Mouse (Mus musculus) R1 (cell line): Measurements from ENCODE around the gene Smtn.

ENCODE experiments used
- DNase-seq: peaks from one replicate; pipeline ENCODE4 v3.0.0-alpha.2; 2018; ENCODE audit warnings: low read depth, low spot score

Gene Smtn

GRCm38 (mm10) chr11:3509181-3510085 is 31.0 kb downstream of the Smtn start:
- DNase-seq = no peak

GRCm38 (mm10) chr11:3508226-3508625 is 32.2 kb downstream of the Smtn start:
- no peak for DNase-seq

GRCm38 (mm10) chr11:3503755-3504693 is 36.4 kb downstream of the Smtn start:
- DNase-seq = no peak

DNA sequence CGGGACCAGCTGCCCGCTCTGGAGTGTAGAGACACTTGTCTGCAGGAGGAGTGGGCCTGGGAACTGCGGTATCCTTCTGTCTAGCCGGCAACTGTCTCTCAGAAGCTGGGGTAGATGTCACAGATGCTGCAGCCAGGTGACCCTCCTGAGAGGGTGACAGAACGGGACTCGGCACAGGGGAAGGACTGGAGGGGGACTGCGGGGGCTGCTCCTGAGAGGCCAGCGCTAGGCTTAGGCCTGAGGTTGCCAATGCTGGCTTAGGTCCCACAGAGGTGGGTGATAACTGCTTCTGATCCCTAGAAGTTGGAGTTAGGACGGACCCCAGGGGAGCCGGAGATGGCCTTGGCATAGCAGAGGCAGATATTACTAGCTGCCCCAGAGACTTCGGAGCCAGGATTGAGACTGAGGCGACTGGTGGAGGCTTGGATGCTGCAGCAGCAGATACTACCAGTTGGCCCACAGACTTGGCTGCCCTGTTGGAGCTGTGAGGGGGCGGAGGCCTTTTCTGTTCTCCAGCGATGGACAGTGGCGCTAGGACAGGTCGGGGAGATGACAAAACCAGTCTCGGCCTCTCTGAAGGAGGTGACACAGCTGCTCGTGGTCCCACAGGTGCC is 37.8 kb downstream of the Smtn start:
- DNase-seq = no peak

DNA sequence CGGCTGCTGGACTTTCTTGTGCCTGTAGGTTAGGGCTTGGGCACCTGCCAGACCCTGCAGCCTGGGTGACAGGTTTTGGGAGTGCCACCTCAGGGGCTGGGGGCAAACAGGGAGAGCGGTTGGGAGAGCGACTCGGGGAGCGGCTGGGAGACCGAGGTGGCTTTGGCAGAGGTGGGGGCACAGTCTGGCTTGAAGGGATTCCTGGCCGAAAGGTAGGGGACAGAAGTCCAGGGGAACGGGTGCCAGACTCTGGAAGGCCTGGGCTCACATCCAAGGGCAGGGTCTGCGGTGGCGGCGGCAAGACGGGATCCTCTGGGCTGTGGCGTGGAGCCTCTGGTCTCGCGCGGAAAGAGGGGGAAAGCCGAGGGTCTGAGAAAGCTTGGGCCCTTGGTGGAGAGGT is 38.4 kb downstream of the Smtn start:
- DNase-seq = no peak

DNA sequence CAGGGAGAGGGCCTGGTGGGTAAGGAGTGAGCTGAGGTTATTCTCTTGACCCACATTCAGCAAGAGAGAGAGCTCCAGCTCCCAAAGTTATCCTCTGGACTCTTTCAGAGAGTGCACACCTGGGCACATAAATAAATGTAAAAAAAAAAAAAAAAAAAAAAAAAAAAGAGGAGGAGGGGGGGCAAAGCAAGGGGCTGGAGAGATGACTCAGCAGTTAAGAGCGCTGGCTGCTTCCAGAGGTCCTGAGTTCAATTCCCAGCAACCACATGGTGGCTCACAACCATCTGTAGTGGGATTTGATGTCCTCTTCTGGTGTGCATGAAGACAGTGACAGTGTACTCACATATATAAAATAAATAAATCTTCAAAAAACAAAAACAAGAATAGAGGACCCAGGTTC is 43.1 kb downstream of the Smtn start:
- DNase-seq = no peak

- DNase-seq = peak; percentile 31
Measured at GRCm38 (mm10) chr11:3496756-3497155, 43.7 kb downstream of the Smtn start.

DNA sequence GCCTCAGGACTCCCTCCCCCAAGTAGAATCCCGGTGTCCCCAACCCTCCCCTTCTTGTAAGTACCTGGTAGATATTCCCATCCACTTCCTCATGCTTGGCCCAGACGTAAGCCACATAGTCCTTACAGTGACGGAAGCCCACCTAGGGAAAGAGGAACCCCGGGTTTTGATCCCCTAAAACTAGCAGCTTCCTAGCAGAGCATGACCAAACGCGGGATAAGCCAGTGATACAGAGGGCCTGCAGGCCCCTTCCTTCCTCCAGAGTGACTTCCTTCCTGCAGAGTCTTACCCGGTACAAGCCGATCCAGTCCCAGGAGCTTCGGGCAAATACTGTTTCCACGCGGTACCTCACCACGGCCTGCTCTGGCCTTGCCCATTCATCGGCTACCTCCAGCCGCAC is 44.9 kb downstream of the Smtn start:
- no peak for DNase-seq

DNA sequence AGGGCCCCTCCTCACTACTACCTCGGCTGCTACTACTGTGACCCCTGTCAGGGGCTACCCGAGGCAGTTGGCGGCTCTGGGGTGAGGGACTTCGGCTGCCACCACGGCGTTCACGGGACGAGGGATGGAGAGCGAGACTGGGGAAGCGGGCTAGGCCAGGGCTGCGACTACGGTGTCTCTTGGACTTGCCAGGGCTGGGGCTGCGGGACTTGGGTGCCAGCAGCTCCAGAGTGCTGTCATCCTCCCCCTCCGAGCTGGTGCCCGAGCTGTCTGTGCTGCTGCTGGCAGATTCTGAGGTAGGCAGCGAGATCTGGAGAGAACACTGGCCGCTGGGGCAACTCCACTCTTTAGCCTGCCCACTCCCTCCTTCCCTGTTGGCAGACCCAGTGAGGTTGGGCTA is 45.6 kb downstream of the Smtn start:
- no peak for DNase-seq

DNA sequence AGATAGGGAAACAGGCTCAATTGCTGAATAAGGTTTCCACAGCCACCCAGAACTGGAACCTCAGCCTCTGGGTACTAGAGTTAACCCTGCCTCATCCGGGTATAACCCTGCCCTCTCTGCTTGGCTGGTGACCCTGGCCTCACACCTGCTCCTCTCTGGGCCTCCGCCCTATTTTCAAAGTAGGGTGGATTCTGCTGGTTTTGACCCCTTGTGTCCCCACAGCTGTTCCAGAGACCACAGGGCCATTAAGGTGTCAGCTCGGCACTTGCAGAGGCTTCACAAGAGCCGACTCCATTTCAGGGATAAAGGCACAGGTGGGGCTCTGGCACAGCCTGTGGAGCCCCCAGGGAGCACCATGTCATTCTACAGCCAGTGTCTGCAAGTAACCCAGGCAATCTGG is 47.7 kb downstream of the Smtn start:
- no peak for DNase-seq

- no peak for DNase-seq
Measured at GRCm38 (mm10) chr11:3489036-3489435, 51.4 kb downstream of the Smtn start.

- DNase-seq = no peak
Measured at GRCm38 (mm10) chr11:3487952-3488570, 52.4 kb downstream of the Smtn start, which contains the start of gene Pla2g3. Gene Pla2g3 (plus strand): TSS chr11:3488284.

DNA sequence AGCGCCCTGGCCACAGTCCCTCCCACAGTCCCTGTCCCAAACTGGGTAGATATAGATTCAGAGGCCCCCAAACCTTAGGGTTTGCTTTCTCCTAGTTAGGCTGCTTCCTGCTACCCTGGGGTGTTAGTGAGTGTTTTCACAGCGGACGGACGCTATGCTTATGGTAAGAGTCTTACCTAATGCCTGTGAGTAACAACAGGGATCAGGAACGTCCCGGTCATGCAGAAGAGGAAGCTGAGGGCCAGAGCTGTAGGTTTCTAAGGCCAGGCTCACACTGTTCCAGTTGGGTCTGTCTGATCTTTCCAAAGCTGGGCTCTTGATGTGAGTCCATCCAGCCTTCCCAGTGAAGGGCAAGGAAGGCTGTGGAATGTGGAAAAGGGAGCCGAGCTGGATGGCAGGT is 54.1 kb downstream of the Smtn start:
- no peak for DNase-seq

- no peak for DNase-seq
Measured at GRCm38 (mm10) chr11:3483980-3484642, 56.3 kb downstream of the Smtn start.

GRCm38 (mm10) chr11:3475489-3475888 is 64.9 kb downstream of the Smtn start:
- no peak for DNase-seq

GRCm38 (mm10) chr11:3474480-3475115 is 65.8 kb downstream of the Smtn start:
- DNase-seq = peak; percentile 47

GRCm38 (mm10) chr11:3472484-3472883 is 67.9 kb downstream of the Smtn start:
- peak; percentile 82 for DNase-seq

DNA sequence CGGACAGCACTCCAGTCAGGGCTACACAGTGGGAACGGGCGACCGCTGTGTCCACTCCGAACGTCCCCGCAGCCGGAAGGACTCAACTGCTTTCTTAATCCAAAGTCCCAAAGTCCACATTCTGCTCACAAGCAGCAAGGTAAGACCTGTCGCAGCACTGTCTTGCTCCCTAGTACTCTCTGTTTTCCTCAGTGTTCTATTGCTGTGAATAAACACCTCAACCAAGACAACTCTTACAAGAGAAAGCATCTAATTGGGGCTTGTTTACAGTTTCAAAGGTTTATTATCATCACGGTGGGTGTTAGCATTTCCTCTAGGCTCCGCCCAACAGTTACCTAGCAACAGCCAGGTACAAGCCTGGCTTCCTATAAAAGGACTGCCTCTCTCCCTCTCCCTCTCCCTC is 69.0 kb downstream of the Smtn start:
- DNase-seq = peak; percentile 36
